Mouse (Mus musculus) CD4-positive, CD25-positive, alpha-beta regulatory T cell (primary cell): ENCODE results near the gene Plcd3. TPM values are rescaled to one million over a fixed set of nuclear protein-coding genes. Genes with fewer than 3 reads are reported as not detected.

Experiments
- polyA plus RNA-seq: library from polyadenylated mRNA; unstranded; fragments of 100-300 nt; shearing (Covaris generic); gene quantifications from one replicate; pipeline ENCODE4 v1.2.1, GENCODE M21; 2017

Plcd3 gene
- not detected for polyA plus RNA-seq

DNA sequence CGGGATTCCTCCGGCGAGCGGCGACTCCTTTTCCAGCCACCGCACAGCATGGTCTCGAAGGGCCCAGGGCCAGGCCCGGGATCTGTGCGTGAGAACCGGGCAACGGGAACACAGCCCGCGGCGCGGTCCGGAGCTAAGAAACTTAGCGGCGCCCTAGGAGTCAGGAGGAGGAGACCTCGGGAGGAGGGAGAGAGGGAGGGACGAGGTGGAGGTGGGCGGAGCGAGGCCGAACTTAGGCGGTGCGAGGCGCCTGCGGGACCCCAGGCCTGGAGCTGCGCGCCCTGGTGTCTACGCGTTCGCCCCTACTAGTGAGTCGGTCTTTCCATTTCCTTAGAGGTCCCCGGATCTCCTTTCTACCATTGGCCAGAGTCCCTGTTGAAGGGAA lies at the start of gene Plcd3, which contains the start of gene Acbd4:
Plcd3 (minus strand) TSS at position 178 of the 385 bp plus-strand sequence.
Acbd4 (plus strand) TSS at position 202 of the 385 bp plus-strand sequence.

DNA sequence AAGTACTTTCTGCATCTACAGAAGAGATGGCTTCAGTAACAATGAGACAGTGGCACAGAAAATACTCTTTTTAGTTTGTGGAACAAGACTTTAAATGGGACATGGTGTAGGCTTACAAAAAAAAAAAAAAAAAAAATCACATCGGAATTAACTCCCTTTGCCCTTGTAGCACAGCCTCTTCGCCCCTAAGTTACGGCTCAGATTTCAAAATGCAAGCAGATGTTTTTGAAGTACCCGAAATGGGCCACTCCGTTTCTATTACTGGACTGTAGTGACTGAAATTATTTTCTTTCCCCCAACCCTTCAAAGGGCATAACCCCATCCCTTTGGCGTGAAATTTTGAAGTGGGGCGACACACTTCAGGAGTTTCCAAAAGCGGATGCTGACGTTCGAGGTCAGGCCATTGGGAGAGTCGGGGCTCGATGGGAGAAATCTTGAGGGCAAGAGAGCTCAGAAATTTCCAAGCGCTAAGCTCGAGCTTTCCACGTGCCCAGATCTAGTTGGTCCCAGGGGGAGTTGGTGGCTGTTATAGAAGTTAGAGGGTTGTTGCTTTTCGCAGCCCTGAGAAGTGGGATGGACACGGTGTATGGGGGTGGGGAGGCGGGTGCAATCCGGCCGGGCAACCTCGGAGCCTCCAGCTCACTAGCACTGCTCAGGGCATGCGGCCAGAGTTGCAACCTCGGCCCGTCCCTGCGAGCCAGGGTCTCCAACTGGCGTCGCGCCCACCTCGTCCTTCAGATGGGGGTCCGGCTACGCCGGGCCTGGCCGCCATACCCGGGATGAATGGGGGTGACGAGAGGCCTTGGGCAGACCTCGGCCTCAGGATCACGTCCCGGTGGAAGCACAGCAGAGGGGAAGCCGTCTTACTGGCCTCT lies 30.5 kb upstream of the Plcd3 start, which contains the start of gene Hexim2:
Hexim2 (plus strand) TSS at position 729 of the 875 bp plus-strand sequence.

DNA sequence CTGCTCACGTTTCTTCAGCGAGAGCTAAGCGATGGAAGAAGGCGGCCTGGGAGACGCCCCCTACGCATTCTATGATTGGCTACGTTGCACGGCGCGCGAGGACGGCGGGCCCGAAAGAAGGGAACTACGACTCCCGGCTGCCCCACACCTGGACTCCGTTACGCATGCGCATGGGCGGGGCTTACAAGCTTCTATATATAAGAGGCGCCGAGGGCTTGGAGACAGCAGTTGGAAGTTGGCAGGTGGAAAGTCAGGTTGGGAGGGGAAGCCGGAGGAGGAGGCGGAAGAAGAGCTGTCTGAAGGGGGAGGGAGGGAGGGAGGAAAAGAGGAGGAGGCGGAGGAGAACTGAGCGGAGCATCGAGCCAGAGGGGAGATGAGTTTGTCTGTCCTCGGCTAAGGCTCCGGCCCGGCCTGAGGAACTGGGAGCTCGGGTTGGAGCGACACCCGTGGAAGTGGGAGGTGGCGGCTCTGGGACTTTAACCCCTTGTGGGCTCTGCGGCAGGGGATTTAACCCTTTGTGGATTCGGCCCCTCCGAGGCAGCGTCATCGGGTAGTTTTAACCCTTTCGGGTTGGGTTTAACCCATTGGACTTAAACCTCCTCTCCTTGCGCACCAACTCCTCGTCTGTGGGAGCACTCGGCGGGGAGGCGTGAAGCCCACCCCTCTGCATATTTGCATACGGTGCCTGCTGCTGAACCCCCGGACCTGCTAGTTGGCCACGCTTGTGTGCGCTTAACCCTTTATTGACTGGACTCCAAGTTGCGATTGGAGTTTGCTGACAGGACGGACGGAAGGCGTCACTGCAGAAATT lies 14.8 kb upstream of the Plcd3 start, which contains the start of gene Hexim1:
Hexim1 (plus strand) TSS at position 224 of the 811 bp plus-strand sequence.

DNA sequence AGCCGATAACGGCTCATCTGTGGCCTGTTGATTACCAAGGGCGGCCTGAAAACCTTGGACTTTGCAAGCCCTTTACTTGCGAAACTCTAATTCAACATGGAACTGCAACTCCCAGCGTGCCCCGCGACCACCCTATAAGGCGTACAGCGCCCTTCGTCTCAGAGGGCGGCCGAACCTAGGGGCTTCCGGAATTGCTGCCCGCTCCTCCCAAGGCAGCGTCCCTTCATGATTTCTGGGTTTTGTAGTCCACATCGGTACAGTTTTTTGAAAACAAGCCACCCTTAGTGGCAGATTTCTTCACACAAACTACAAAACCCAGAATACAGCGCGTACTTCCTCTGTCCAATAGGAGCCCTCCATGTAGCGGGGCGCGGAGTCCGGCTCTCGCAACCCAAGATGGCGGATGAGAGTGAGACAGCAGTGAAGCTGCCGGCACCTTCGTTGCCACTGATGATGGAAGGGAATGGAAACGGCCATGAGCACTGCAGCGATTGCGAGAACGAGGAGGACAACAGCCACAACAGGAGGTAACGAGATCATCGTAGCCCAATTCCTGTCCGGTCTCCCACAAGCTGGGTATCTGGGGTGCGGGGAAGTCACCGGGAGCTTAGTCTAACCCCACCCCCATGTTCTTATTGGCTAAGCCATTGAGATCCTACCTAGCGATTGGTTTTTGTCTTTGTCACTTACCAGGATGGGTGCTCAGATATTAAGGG lies 73.1 kb downstream of the Plcd3 start, which contains the start of the genes Nmt1 and Dcakd:
Nmt1 (plus strand) TSS at position 15 of the 716 bp plus-strand sequence.
Dcakd (minus strand) TSS at position 158 of the 716 bp plus-strand sequence.

Other genes starting within 250 kb of the Plcd3 start
- gene Eftud2, start 220.7 kb downstream of the Plcd3 start, polyA plus RNA-seq = 161 TPM
- not detected for gene Ccdc103, start 220.5 kb downstream of the Plcd3 start, polyA plus RNA-seq
- gene Fam187a, start 216.5 kb downstream of the Plcd3 start, polyA plus RNA-seq = not detected
- gene Gfap, start 200.7 kb downstream of the Plcd3 start, polyA plus RNA-seq = not detected
- gene Kif18b, start 176.5 kb downstream of the Plcd3 start, polyA plus RNA-seq = 1.4 TPM
- gene C1ql1, start 155.0 kb downstream of the Plcd3 start, polyA plus RNA-seq = not detected
- 75.3 TPM for gene Nmt1, start 73.5 kb downstream of the Plcd3 start, polyA plus RNA-seq
- 26.3 TPM for gene Dcakd, start 73.3 kb downstream of the Plcd3 start, polyA plus RNA-seq
- 48.3 TPM for gene Acbd4, start within 50 bp of the Plcd3 start, polyA plus RNA-seq
- gene Hexim1, start 14.6 kb upstream of the Plcd3 start, polyA plus RNA-seq = 4.2 TPM
- 5.3 TPM for gene Hexim2, start 30.8 kb upstream of the Plcd3 start, polyA plus RNA-seq
- 229 TPM for gene Fmnl1, start 69.4 kb upstream of the Plcd3 start, polyA plus RNA-seq
- not detected for gene 1700023F06Rik, start 106.9 kb upstream of the Plcd3 start, polyA plus RNA-seq
- gene Spata32, start 116.8 kb upstream of the Plcd3 start, polyA plus RNA-seq = not detected
- gene Map3k14, start 165.8 kb upstream of the Plcd3 start, polyA plus RNA-seq = 36.7 TPM